Mouse (Mus musculus) stomach, embryonic 15.5 days (tissue): ENCODE data around the gene Grin2d. TPM values are rescaled to one million over a fixed set of nuclear protein-coding genes. Genes with fewer than 3 reads are reported as not detected.
A peak's percentile ranks its signal among the peaks of the same experiment; 100 is the strongest.

Source experiments
- ATAC-seq: fragments of 200-750 bp; cut with Nextera tagmentation; 2 replicates; pipeline ENCODE4 v1.8.0; 2017; ENCODE audit warnings: low read depth, moderate number of reproducible peaks, moderate TSS enrichment; ENCODE audit not compliant: insufficient read depth, low FRiP score
- H3K27ac ChIP-seq: fragments of 300-500 bp; sonication (generic); 2 replicates; pipeline ENCODE4 v1.5.1; 2015; ENCODE audit warnings: mild to moderate bottlenecking, inconsistent platforms
- H3K27me3 ChIP-seq: fragments of 300-500 bp; sonication (generic); replicated peaks from 2 replicates; pipeline ENCODE4 v1.6.1; 2015; ENCODE audit warnings: inconsistent platforms
- H3K36me3 ChIP-seq: fragments of 300-500 bp; sonication (generic); 2 replicates; pipeline ENCODE4 v1.6.1; 2015; ENCODE audit warnings: inconsistent platforms
- H3K4me1 ChIP-seq: fragments of 300-500 bp; sonication (generic); 2 replicates; pipeline ENCODE4 v1.6.1; 2015; ENCODE audit warnings: inconsistent platforms
- H3K4me2 ChIP-seq: fragments of 300-500 bp; sonication (generic); 2 replicates; pipeline ENCODE4 v1.6.1; 2015; ENCODE audit warnings: mild to moderate bottlenecking, inconsistent platforms
- H3K4me3 ChIP-seq: fragments of 300-500 bp; sonication (generic); replicated peaks from 2 replicates; pipeline ENCODE4 v1.5.1; 2015; ENCODE audit warnings: inconsistent platforms
- H3K9ac ChIP-seq: fragments of 300-500 bp; sonication (generic); 2 replicates; pipeline ENCODE4 v1.6.1; 2015; ENCODE audit warnings: inconsistent platforms
- H3K9me3 ChIP-seq: fragments of 300-500 bp; sonication (generic); 2 replicates; pipeline ENCODE4 v1.6.1; 2016; ENCODE audit warnings: inconsistent platforms
- WGBS: fragments of 180-500 bp; shearing (Covaris S2); methylation state at CpG from one replicate; pipeline ENCODE4 v1.1.7; 2015; 5-methylcytosine and 5-hydroxymethylcytosine counted together
- polyA plus RNA-seq: library from polyadenylated mRNA; unstranded; fragments of >200 nt; fragmentation: Nextera tagmentation; extraction: Ambion mirVana; gene quantifications from 2 replicates; pipeline ENCODE4 v1.2.1, GENCODE M21; 2015

The Grin2d gene
- polyA plus RNA-seq, 1 experiment from 2014 or later, result 0.67 TPM

DNA sequence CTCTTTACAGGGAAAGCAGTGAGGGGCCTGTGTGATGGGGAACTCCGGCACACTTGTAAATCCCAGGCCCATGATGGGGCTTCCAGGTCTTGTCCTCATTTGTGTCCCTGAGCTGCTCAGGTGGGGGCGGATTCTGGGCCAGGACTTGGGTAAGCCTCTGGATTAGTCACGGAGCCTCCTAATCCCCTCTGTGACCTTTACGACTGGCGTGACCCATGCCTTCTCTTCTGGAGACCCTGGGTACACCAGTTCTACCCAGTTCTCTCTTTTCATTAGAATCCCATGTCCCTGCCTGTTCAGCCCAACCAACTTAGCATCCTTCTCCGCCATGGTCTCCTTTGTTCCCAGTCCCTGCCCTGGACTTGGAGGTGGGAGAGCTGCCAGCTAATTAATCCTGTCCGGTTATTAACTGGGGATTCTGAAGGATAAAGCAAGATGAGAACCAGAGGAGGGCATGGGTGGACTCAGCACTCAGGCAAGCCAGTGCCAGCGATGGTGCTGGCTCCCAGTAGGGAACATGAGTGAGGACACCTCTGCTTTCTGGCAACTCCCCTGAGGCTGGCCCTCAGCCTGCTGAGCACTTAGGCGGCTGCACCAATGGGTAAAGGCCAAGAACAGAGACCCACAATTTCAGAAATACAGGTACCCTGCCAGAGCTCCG lies 62.7 kb downstream of the Grin2d start:
- Histone ChIP-seq H3K9me3 (no peaks in the 10 kb centered on the region), H3K9ac (no peak overlapping the region), H3K4me3 (peak overlapping the region; percentile 34; the same call in 1 of the 2 replicates), H3K27ac (no peak overlapping the region), H3K36me3 (peaks cover 24% of the 10 kb centered on the region), H3K27me3 (no peaks in the 10 kb centered on the region), H3K4me1 (peaks cover 21% of the 10 kb centered on the region), H3K4me2 (peak overlapping the region; percentile 55; the same call in 1 of the 2 replicates)
- ATAC-seq, result no peak
- 62% methylated on average over 10 of the region's 10 CpGs for WGBS

DNA sequence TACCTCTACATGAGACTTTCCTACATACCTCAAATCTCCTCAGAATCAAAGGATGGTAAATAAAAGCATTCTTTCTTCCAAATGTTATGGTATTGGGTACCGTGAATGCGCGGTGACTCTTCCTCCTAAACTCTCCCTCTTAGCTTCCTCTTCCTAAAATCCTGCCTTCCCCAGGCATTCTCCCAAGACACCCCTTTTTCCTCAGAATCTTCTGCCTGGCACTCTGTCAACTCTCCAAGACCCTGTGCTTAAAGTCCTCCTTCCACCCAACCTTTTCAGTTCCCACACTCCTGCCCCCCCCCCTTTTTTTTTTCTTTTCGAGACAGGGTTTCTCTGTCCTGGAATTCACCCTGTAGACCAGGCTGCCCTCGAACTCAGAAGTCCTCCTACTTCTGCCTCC lies 63.3 kb downstream of the Grin2d start:
- WGBS, result 2% methylated on average over 5 of the region's 5 CpGs
- Histone ChIP-seq H3K36me3 (peaks cover 31% of the 10 kb centered on the region), H3K4me2 (peak overlapping the region; percentile 55), H3K9me3 (no peaks in the 10 kb centered on the region), H3K9ac (no peak overlapping the region), H3K27me3 (no peaks in the 10 kb centered on the region), H3K4me3 (peak overlapping the region; percentile 34), H3K27ac (no peak overlapping the region), H3K4me1 (peaks cover 20% of the 10 kb centered on the region)
- no peak for ATAC-seq

DNA sequence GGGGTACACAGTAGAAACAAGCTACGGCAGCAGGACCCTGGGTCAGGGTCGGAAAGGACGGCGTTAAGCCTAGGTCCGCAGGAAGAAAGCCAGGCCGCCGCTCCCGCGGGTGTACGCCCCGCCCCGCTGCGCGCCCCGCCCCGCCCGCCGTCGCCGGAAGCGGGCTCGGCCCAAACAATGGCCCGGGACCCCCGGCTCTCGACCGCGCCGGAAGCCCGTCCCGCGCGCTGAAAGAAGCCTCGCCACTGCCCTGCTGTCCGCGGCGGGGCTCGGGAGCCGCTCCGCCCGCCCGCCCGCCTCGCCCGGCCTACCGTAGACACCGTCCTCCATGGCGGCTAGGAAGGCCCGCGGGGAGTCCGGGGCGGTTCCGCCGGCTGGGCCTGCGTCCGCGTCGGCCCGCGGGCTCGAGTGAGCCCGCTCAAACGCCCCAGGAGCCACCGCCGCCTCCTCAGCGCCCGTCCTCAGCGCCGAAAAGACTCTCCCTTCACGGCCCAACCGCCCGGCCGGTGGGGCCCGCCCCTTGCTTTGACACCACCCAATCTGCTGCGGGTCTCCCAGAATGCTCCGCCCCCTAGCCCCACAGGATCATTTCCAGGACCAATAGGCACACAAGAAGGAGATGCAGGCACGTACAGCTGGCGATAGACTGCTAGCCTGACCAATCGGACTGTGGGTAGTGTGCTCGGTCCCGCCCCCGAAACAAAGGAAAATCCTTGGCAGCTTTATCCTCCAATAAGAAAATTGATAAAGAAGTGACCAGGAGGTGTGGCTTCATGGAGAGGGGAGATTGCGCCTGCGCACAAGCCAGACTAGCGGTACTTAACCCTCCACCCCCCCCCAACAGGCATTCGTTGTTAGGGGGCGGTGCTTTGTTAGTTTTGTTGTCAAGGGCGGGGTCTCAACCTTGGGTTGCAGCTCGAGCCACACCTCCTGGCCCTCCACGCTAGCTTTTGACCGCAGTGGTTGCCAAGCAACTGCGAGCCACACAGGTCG lies 64.1 kb downstream of the Grin2d start, which contains the start of gene Cyth2:
Gene Cyth2 (minus strand): TSS at position 795 of the 993 bp plus-strand sequence.
- H3K27ac ChIP-seq, result peak within 1 kb of the TSS; percentile 100
- H3K4me3 ChIP-seq, result peak within 1 kb of the TSS; percentile 98
- under 1% methylated on average over 65 of the region's 92 CpGs for WGBS
- no peaks in the 10 kb centered on the region for H3K27me3 ChIP-seq
- H3K36me3 ChIP-seq, result peaks cover 38% of the 10 kb centered on the region
- no peaks in the 10 kb centered on the region for H3K9me3 ChIP-seq
- peaks cover 19% of the 10 kb centered on the region for H3K4me1 ChIP-seq
- peak; percentile 99 for ATAC-seq
- peak within 1 kb of the TSS; percentile 100 for H3K9ac ChIP-seq
- H3K4me2 ChIP-seq, result peak within 1 kb of the TSS; percentile 79

DNA sequence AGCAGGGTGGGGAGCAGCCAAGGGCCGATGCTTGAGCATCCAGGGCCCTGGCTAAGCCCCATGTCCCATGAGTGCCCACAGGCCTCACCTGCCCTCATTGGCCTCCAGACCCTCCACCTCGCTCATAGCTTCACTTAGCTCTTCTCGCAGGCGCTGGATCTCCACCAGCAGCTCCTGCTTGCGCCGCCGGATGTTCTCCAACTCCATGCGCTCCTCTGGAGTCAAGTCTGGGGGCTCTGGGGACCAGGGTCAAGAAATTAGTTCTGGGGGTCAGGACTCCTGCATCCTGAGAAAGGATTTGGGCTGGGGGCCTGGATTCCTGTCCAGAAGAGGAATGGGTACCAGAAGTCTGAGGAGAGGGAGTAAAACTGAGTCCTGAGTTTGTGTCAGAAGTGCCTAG lies 65.3 kb downstream of the Grin2d start:
- Histone ChIP-seq H3K36me3 (peaks cover 49% of the 10 kb centered on the region), H3K4me1 (peaks cover 19% of the 10 kb centered on the region), H3K9ac (peak overlapping the region; percentile 100), H3K9me3 (no peaks in the 10 kb centered on the region), H3K27ac (peak overlapping the region; percentile 100; the same call in 1 of the 2 replicates), H3K4me2 (peak overlapping the region; percentile 79), H3K4me3 (peak overlapping the region; percentile 98), H3K27me3 (no peaks in the 10 kb centered on the region)
- no peak for ATAC-seq
- WGBS, result 80% methylated on average over 8 of the region's 8 CpGs

DNA sequence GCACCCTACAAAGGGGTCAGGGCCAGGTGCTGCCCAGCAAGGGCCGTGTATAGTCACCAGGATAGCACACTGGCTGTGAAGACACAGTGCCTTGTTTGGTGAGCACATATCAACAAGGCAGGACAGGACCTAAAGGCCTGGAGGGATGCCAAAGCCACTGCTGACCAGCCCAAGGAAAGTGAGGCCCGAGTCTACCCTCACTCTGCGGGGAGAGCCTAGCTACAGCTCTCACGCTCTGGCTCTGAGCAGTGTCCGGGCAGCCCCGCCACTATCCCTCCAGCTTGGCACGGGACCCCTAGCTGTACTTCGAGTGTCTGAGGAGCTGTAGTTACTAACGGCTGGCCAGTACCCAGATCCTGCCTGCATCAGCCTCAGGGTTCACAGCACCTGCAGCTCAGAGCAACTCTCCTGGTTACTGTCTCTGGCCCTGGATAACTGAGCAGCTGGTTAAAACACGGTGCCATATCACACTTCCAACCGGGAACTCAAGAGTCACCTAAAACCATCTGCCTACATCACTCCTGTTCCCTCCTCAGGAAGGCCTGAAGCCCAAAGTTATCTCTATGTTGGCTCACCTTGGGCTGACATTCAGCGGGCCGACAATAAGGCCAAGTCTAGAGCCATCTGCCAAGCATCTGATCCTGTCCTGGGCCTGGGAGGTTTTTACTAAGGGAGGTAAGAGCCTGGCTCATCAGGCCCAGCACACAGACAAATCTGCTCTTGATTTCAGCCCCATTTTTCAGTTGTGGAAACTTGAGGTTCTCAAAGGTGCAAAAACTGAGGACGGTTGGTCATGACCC lies 68.7 kb downstream of the Grin2d start:
- Histone ChIP-seq H3K4me1 (peaks cover 8% of the 10 kb centered on the region), H3K27ac (no peak overlapping the region), H3K36me3 (peaks cover 58% of the 10 kb centered on the region), H3K9ac (no peak overlapping the region), H3K4me2 (no peak overlapping the region), H3K9me3 (no peaks in the 10 kb centered on the region), H3K27me3 (no peaks in the 10 kb centered on the region), H3K4me3 (no peak overlapping the region)
- no peak for ATAC-seq
- 84% methylated on average over 14 of the region's 14 CpGs for WGBS

GRCm38 (mm10) chr7:45808471-45808870 lies 69.7 kb downstream of the Grin2d start:
- Histone ChIP-seq H3K9me3 (no peaks in the 10 kb centered on the region), H3K27me3 (no peaks in the 10 kb centered on the region), H3K4me3 (no peak overlapping the region), H3K4me2 (no peak overlapping the region), H3K27ac (no peak overlapping the region), H3K9ac (no peak overlapping the region), H3K36me3 (peaks cover 58% of the 10 kb centered on the region), H3K4me1 (peaks cover 8% of the 10 kb centered on the region)
- ATAC-seq, result no peak
- WGBS, result 42% methylated on average over 11 of the region's 11 CpGs

- Histone ChIP-seq H3K4me1 (0 out of 2 replicates have a peak, but pooled peaks cover 3% of the 10 kb centered on the region), H3K4me2 (no peak overlapping the region), H3K27ac (no peak overlapping the region), H3K9me3 (no peaks in the 10 kb centered on the region), H3K4me3 (no peak overlapping the region), H3K9ac (no peak overlapping the region), H3K27me3 (no peaks in the 10 kb centered on the region), H3K36me3 (peaks cover 39% of the 10 kb centered on the region)
- no peak for ATAC-seq
- WGBS, result 61% methylated on average over 5 of the region's 5 CpGs
Measured at GRCm38 (mm10) chr7:45805941-45806340, 72.2 kb downstream of the Grin2d start.

GRCm38 (mm10) chr7:45802551-45802950 lies 75.6 kb downstream of the Grin2d start:
- no peak overlapping the region for H3K4me3 ChIP-seq
- H3K4me1 ChIP-seq, result peaks cover 18% of the 10 kb centered on the region
- 0 out of 2 replicates have a peak, but pooled peaks cover 6% of the 10 kb centered on the region for H3K36me3 ChIP-seq
- no peaks in the 10 kb centered on the region for H3K9me3 ChIP-seq
- 90% methylated on average over 6 of the region's 6 CpGs for WGBS
- ATAC-seq, result no peak
- no peak overlapping the region for H3K9ac ChIP-seq
- 0 out of 2 replicates have a peak, but pooled peaks cover 3% of the 10 kb centered on the region for H3K27me3 ChIP-seq
- no peak overlapping the region for H3K4me2 ChIP-seq
- H3K27ac ChIP-seq, result no peak overlapping the region

DNA sequence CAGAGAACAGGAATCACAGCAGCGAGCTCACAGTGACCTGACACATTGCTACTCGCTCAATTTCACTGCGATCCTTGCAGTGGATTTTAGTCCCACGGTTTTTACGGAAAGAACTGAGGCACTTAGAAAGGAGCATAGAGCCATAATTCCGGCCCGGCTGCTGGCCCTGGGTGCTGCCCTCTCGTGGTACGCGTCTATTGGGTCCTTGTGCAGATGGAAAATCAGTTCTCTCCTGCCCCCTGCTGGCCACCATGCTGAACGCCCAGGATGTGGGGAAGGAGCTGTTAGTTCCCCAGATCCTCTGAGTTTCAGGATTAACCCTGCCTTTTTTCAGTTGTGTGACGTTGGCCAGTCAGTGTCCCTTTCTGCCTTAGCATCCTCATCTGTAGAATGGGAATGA lies 76.8 kb downstream of the Grin2d start:
- Histone ChIP-seq H3K4me3 (peak overlapping the region; percentile 29), H3K4me2 (peak overlapping the region; percentile 60), H3K36me3 (no peaks in the 10 kb centered on the region), H3K4me1 (peaks cover 18% of the 10 kb centered on the region), H3K9ac (no peak overlapping the region), H3K9me3 (no peaks in the 10 kb centered on the region), H3K27me3 (0 out of 2 replicates have a peak, but pooled peaks cover 3% of the 10 kb centered on the region), H3K27ac (peak overlapping the region; percentile 9; the same call in 1 of the 2 replicates)
- WGBS, result 4% methylated on average over 12 of the region's 12 CpGs
- ATAC-seq, result peak; percentile 66; the same call in 1 of the 2 replicates

DNA sequence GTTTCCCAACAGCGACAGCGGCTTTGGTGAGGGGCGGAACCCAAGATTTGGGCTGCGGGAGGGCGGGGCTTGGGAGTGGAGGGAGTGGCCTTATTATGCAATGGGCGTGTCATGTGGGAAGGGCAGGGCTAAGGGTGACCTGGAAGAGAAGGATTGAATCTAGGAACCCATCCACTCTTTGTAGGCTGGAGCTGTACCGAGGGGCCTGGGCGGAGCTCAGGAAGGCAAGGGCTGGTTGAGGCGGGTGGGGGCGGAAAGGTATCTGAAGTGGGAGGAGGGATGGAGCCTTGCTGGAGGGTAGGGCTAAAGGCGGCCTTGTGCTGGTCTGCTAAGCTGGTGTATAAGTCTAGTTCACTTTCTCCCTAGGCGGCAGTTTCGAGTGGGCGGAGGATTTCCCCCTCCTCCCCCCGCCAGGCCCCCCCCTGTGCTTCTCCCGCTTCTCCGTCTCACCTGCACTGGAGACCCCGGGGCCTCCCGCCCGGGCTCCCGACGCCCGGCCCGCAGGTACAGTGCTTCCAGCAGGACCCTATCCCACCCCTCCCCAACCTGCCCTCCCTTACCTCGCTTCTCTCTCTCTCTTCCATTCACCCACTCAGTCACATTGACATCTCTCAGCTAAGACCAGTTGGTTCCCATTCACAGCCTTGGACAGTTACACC lies 77.5 kb downstream of the Grin2d start:
- Histone ChIP-seq H3K4me2 (peak overlapping the region; percentile 60), H3K36me3 (no peaks in the 10 kb centered on the region), H3K9ac (no peak overlapping the region), H3K4me3 (peak overlapping the region; percentile 29), H3K4me1 (peaks cover 18% of the 10 kb centered on the region), H3K27ac (peak overlapping the region; percentile 9; the same call in 1 of the 2 replicates), H3K27me3 (0 out of 2 replicates have a peak, but pooled peaks cover 3% of the 10 kb centered on the region), H3K9me3 (no peaks in the 10 kb centered on the region)
- peak; percentile 63 for ATAC-seq
- WGBS, result 15% methylated on average over 22 of the region's 25 CpGs

GRCm38 (mm10) chr7:45800001-45800400 lies 78.2 kb downstream of the Grin2d start:
- Histone ChIP-seq H3K9ac (no peak overlapping the region), H3K27me3 (0 out of 2 replicates have a peak, but pooled peaks cover 3% of the 10 kb centered on the region), H3K9me3 (no peaks in the 10 kb centered on the region), H3K36me3 (no peaks in the 10 kb centered on the region), H3K4me1 (peaks cover 18% of the 10 kb centered on the region), H3K4me3 (peak overlapping the region; percentile 29), H3K4me2 (peak overlapping the region; percentile 60), H3K27ac (no peak overlapping the region)
- no peak for ATAC-seq
- 40% methylated on average over 7 of the region's 7 CpGs for WGBS
